Mouse (Mus musculus) adrenal gland, adult (tissue): ENCODE results near the gene Cry2.
A peak's percentile ranks its signal among the peaks of the same experiment; 100 is the strongest.
"Not testable (repeated sequence)": the region's sequence is repeated elsewhere in the genome, so short reads cannot be mapped to it uniquely, and the experiment has no call there.

Experiments used
- DNase-seq, 2 experiments: peaks; one replicate each; pipeline ENCODE4 v3.0.0; 2022 to 2023; ENCODE audit warnings: low spot score in 1 of 2; ENCODE audit not compliant: inconsistent age in 2 of 2

Cry2 gene

GRCm38 (mm10) chr2:92433578-92434374, at the start of gene Cry2:
Gene Cry2, minus strand, starts transcription at chr2:92434043.
- peak; percentile 99 to 100 for DNase-seq

- no peak for DNase-seq
Measured at GRCm38 (mm10) chr2:92483505-92483904, 49.7 kb upstream of the Cry2 start.

- DNase-seq, result no peak
Measured at GRCm38 (mm10) chr2:92482551-92482950, 48.7 kb upstream of the Cry2 start.

GRCm38 (mm10) chr2:92478313-92478688, 44.5 kb upstream of the Cry2 start:
- no peak for DNase-seq

- no peak for DNase-seq
Measured at GRCm38 (mm10) chr2:92477672-92478312, 43.9 kb upstream of the Cry2 start.

- DNase-seq, result not testable (repeated sequence)
Measured at GRCm38 (mm10) chr2:92476580-92476979, 42.7 kb upstream of the Cry2 start.

- DNase-seq, result no peak
Measured at GRCm38 (mm10) chr2:92475711-92476110, 41.9 kb upstream of the Cry2 start.

GRCm38 (mm10) chr2:92474920-92475319, 41.1 kb upstream of the Cry2 start:
- DNase-seq, result no peak

GRCm38 (mm10) chr2:92471886-92472670, 38.2 kb upstream of the Cry2 start:
- DNase-seq, result no peak

GRCm38 (mm10) chr2:92464690-92465089, 30.8 kb upstream of the Cry2 start:
- DNase-seq, result no peak

- DNase-seq, result peak in 1 of 2 experiments; percentile 31
Measured at GRCm38 (mm10) chr2:92461215-92461614, 27.4 kb upstream of the Cry2 start.

- DNase-seq, result peak; percentile 56 to 77
Measured at GRCm38 (mm10) chr2:92459921-92460707, 26.3 kb upstream of the Cry2 start, which contains the start of gene Slc35c1. Gene Slc35c1, minus strand, starts transcription at chr2:92460538.

GRCm38 (mm10) chr2:92459141-92459920, 25.5 kb upstream of the Cry2 start:
- peak; percentile 88 to 94 for DNase-seq

GRCm38 (mm10) chr2:92458481-92458880, 24.6 kb upstream of the Cry2 start:
- peak in 1 of 2 experiments; percentile 44 for DNase-seq

- DNase-seq, result peak in 1 of 2 experiments; percentile 54
Measured at GRCm38 (mm10) chr2:92456970-92457530, 23.2 kb upstream of the Cry2 start.

GRCm38 (mm10) chr2:92455704-92456103, 21.9 kb upstream of the Cry2 start:
- no peak for DNase-seq

- no peak for DNase-seq
Measured at GRCm38 (mm10) chr2:92454166-92454565, 20.3 kb upstream of the Cry2 start.

- DNase-seq, result no peak
Measured at GRCm38 (mm10) chr2:92451126-92451525, 17.3 kb upstream of the Cry2 start.

GRCm38 (mm10) chr2:92447121-92447740, 13.4 kb upstream of the Cry2 start:
- DNase-seq, result no peak
